Mouse (Mus musculus): ENCODE measurements around the gene Sgk2.

DNA sequence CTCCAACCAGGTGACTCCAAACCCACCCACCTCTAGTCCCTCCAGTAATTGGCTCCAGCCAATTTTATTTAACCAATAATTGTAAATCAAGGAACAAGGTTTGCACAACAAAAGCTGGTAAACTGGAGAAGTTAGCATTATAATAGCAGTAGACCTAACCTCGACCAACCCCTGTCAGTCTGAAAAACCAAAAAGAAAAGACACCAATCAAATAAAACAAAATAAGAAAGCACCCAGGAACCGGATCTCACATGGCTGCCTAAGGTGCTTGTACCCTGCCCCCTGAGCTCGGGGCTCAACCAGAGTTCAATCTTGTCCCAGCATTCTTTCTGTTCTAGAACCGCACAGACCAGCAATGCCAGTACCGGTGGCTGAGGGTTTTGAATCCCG lies 75.0 kb downstream of the Sgk2 start:
- TF ChIP-seq CTCF (IDR thresholded peaks at IDR 0.05; ENCODE audit: borderline replicate concordance, extremely low read depth, insufficient read depth, insufficient read length) (no peak), POLR2A (IDR thresholded peaks at IDR 0.05; ENCODE audit: borderline replicate concordance, extremely low read depth, insufficient read depth, insufficient read length, poor library complexity, severe bottlenecking) (no peak)

Data from brain, embryonic 14.5 days (tissue).